In genomic region chr3:27310973-27311372, GRCm38 (mm10) we compare ENCODE assay signal across 16 mouse cellular contexts. TPM values are rescaled to one million over a fixed set of nuclear protein-coding genes. Genes with fewer than 3 reads are reported as not detected.
DNase-seq lines count a peak whose midpoint lies in the region; ATAC-seq lines count a peak whose summit lies in the region.
"Had no signal": no experiment of that assay in that cellular context is flagged by ENCODE, and none has a peak within 500 bp of the region (broad histone marks: within the 10 kb centered on the region; RNA-seq: fewer than 3 reads in every experiment).

No protein-coding gene starts in this region.

- WGBS in hindbrain, embryonic 11.5 days: 98% methylated on average over 7 of the region's 7 CpGs

- no peaks in the 10 kb centered on the region for H3K36me3 ChIP-seq in hindbrain, embryonic 11.5 days (ENCODE audit: control insufficient read depth, insufficient read depth, low read length)
- H3K36me3 ChIP-seq: embryonic facial prominence, embryonic 12.5 days; heart, embryonic 15.5 days; midbrain, embryonic 15.5 days had no signal

- intact Hi-C loops in heart, postnatal 25 days (cut with DNase I): no loop called here
- intact Hi-C loops in heart, postnatal 10 days (cut with DNase I): no loop called here

- H3K9me3 ChIP-seq in hindbrain, embryonic 11.5 days (ENCODE audit: control insufficient read depth, low read length): no peaks in the 10 kb centered on the region
- H3K9me3 ChIP-seq: embryonic facial prominence, embryonic 12.5 days; heart, embryonic 15.5 days; midbrain, embryonic 15.5 days had no signal

- no peaks in the 10 kb centered on the region for H3K27me3 ChIP-seq in hindbrain, embryonic 11.5 days (ENCODE audit: control insufficient read depth, insufficient read depth, low read length)
- H3K27me3 ChIP-seq: CH12.LX; embryonic facial prominence, embryonic 12.5 days; heart, embryonic 15.5 days; midbrain, embryonic 15.5 days had no signal

- no peak overlapping the region for H3K9ac ChIP-seq in hindbrain, embryonic 11.5 days (ENCODE audit: low read depth, low read length)
- H3K9ac ChIP-seq: embryonic facial prominence, embryonic 12.5 days; heart, embryonic 15.5 days; liver, postnatal 0 days; midbrain, embryonic 15.5 days had no signal

- H3K4me1 ChIP-seq in hindbrain, embryonic 11.5 days (replicated peaks; ENCODE audit: control insufficient read depth, insufficient read depth, low read length): no peaks in the 10 kb centered on the region
- H3K4me1 ChIP-seq: embryonic facial prominence, embryonic 12.5 days; heart, embryonic 15.5 days; midbrain, embryonic 15.5 days had no signal

- no peak for ATAC-seq in hindbrain, embryonic 11.5 days (ENCODE audit: low FRiP score)
- ATAC-seq: hindbrain, embryonic 16.5 days; liver, postnatal 0 days; midbrain, embryonic 15.5 days had no signal

- H3K27ac ChIP-seq in hindbrain, embryonic 11.5 days (ENCODE audit: low read depth, low read length): no peak overlapping the region
- H3K27ac ChIP-seq: embryonic facial prominence, embryonic 12.5 days; heart, embryonic 15.5 days; layer of hippocampus, adult 2 months; midbrain, embryonic 15.5 days had no signal

- no peak overlapping the region for H3K4me3 ChIP-seq in hindbrain, embryonic 11.5 days (ENCODE audit: low read depth, low read length)
- H3K4me3 ChIP-seq: embryonic facial prominence, embryonic 12.5 days; heart, embryonic 15.5 days; layer of hippocampus, adult 2 months; midbrain, embryonic 15.5 days had no signal

- no peak overlapping the region for H3K4me2 ChIP-seq in hindbrain, embryonic 11.5 days (replicated peaks; ENCODE audit: low read depth, low read length)
- H3K4me2 ChIP-seq: embryonic facial prominence, embryonic 12.5 days; heart, embryonic 15.5 days; midbrain, embryonic 15.5 days had no signal

- peak; percentile 9 for DNase-seq in heart, postnatal 25 days (ENCODE audit: low spot score)
- no peak for DNase-seq in heart, postnatal 10 days
- DNase-seq in right cerebral cortex, adult 2 months (ENCODE audit: low spot score in 2 of 2): peak; percentile 22 to 35
- DNase-seq in right cerebral cortex, postnatal 4 days: no peak
- DNase-seq in gastrocnemius, adult 18-20 months (ENCODE audit: low spot score): peak; percentile 67
- no peak for DNase-seq in spleen, adult 18-20 months
- DNase-seq in hindbrain, embryonic 11.5 days (ENCODE audit: low spot score): no peak
- DNase-seq: adrenal gland, adult 8-10 months; liver, postnatal 0 days had no signal

RNA-seq across cellular contexts. Expression of gene Tnfsf10, which starts 5.9 kb away (rescaled TPM):
- total RNA-seq in heart, postnatal 25 days (2021): 10 to 100 TPM in 1 of 2 experiments, 1 to 10 TPM in 1; 9.7 to 12.7 TPM
- 10 to 100 TPM; 10.6 to 19.0 TPM for total RNA-seq in heart, postnatal 10 days (2021)
- 1 to 10 TPM; 2.6 to 2.8 TPM for total RNA-seq in gastrocnemius, adult 18-20 months (2021)
- polyA plus RNA-seq in hindbrain, embryonic 11.5 days (2014; fragmentation: Nextera tagmentation; extraction: Ambion mirVana): not detected in 2 replicates
- polyA plus RNA-seq: forebrain, embryonic 11.5 days had no signal

Comparison
In these comparisons a context has a peak if more than half of its experiments do, and no peak if none do; other contexts are left out.
1. DNase-seq: peak in heart, postnatal 25 days (single experiment), right cerebral cortex, adult 2 months (2 of 2) and gastrocnemius, adult 18-20 months (single experiment); none in heart, postnatal 10 days (0 of 2), right cerebral cortex, postnatal 4 days (single experiment), spleen, adult 18-20 months (0 of 2) and hindbrain, embryonic 11.5 days (single experiment).